Mouse (Mus musculus) neural tube, embryonic 13.5 days (tissue): ENCODE measurements around the gene Tnfrsf13c. TPM values are rescaled to one million over a fixed set of nuclear protein-coding genes. Genes with fewer than 3 reads are reported as not detected.

Experiments
- ATAC-seq: fragments of 200-750 bp; cut with Nextera tagmentation; 2 replicates; pipeline ENCODE4 v1.8.0; 2017; ENCODE audit warnings: low read depth, mild to moderate bottlenecking, moderate TSS enrichment, moderate library complexity
- H3K27ac ChIP-seq: fragments of 300-500 bp; sonication (generic); replicated peaks from 2 replicates; pipeline ENCODE4 v1.5.1; 2015; ENCODE audit warnings: moderate library complexity, mild to moderate bottlenecking, inconsistent platforms
- H3K27me3 ChIP-seq: fragments of 300-500 bp; sonication (generic); 2 replicates; pipeline ENCODE4 v1.6.1; 2015; ENCODE audit warnings: mild to moderate bottlenecking, inconsistent platforms
- H3K36me3 ChIP-seq: fragments of 300-500 bp; sonication (generic); 2 replicates; pipeline ENCODE4 v1.6.1; 2015; ENCODE audit warnings: mild to moderate bottlenecking, inconsistent platforms
- H3K4me1 ChIP-seq: fragments of 300-500 bp; sonication (generic); replicated peaks from 2 replicates; pipeline ENCODE4 v1.6.1; 2015; ENCODE audit warnings: inconsistent platforms
- H3K4me2 ChIP-seq: fragments of 300-500 bp; sonication (generic); 2 replicates; pipeline ENCODE4 v1.6.1; 2015; ENCODE audit warnings: inconsistent platforms, mild to moderate bottlenecking, moderate library complexity
- H3K4me3 ChIP-seq: fragments of 300-500 bp; sonication (generic); 2 replicates; pipeline ENCODE4 v1.5.1; 2015; ENCODE audit warnings: mild to moderate bottlenecking, inconsistent platforms
- H3K9ac ChIP-seq: fragments of 300-500 bp; sonication (generic); 2 replicates; pipeline ENCODE4 v1.6.1; 2015; ENCODE audit warnings: moderate library complexity, mild to moderate bottlenecking, inconsistent platforms
- H3K9me3 ChIP-seq: fragments of 300-500 bp; sonication (generic); 2 replicates; pipeline ENCODE4 v1.6.1; 2016; ENCODE audit warnings: inconsistent platforms
- WGBS: fragments of 180-500 bp; shearing (Covaris S2); methylation state at CpG from one replicate; pipeline ENCODE4 v1.1.7; 2015; 5-methylcytosine and 5-hydroxymethylcytosine counted together
- polyA plus RNA-seq: library from polyadenylated mRNA; unstranded; fragments of >200 nt; fragmentation: Nextera tagmentation; extraction: Ambion mirVana; gene quantifications from 2 replicates; pipeline ENCODE4 v1.2.1, GENCODE M21; 2015

Gene Tnfrsf13c
- polyA plus RNA-seq = 0.13 and 0.66 TPM in 2 replicates

GRCm38 (mm10) chr15:82223657-82224601, at the start of gene Tnfrsf13c:
Gene Tnfrsf13c, minus strand, starts transcription at chr15:82224369.
- Histone ChIP-seq H3K4me2 (peak within 1 kb of the TSS; percentile 66), H3K27me3 (peaks cover 35% of the 10 kb centered on the region), H3K9me3 (no peaks in the 10 kb centered on the region), H3K4me1 (peaks cover 24% of the 10 kb centered on the region), H3K9ac (peak within 1 kb of the TSS; percentile 64), H3K4me3 (peak within 1 kb of the TSS; percentile 34), H3K27ac (no peak within 1 kb of the TSS), H3K36me3 (no peaks in the 10 kb centered on the region)
- peak; percentile 76 for ATAC-seq
- 3% methylated on average over 43 of the region's 44 CpGs for WGBS

- peaks cover 16% of the 10 kb centered on the region for H3K27me3 ChIP-seq
- H3K4me3 ChIP-seq = no peak overlapping the region
- no peaks in the 10 kb centered on the region for H3K9me3 ChIP-seq
- H3K4me1 ChIP-seq = peaks cover 65% of the 10 kb centered on the region
- no peak overlapping the region for H3K9ac ChIP-seq
- 86% methylated on average over 6 of the region's 6 CpGs for WGBS
- ATAC-seq = no peak
- H3K36me3 ChIP-seq = no peaks in the 10 kb centered on the region
- no peak overlapping the region for H3K27ac ChIP-seq
- no peak overlapping the region for H3K4me2 ChIP-seq
Measured at GRCm38 (mm10) chr15:82272295-82272694, 48.1 kb upstream of the Tnfrsf13c start.

DNA sequence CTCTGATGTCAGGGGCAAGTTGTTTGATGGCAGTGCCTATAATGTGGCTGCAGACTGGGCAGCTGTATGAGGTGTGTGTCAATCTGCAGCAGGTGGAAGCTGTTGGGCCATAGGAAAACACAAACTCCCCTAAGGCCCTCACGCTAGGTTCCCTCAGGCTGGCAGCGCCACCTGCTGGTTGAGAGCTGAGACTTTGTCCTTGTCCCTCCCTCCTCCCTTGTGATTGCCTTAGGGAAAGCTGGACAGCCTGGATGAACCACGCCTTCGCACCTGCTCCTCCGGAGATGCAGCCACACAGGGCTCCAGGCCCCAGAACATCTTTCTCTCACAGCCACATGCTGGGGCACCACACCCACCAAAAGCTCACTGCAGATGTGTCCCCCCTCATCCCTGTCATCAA, 47.0 kb upstream of the Tnfrsf13c start:
- Histone ChIP-seq H3K27me3 (peaks cover 16% of the 10 kb centered on the region), H3K27ac (peak overlapping the region; percentile 14; the same call in 1 of the 2 replicates), H3K4me2 (no peak overlapping the region), H3K4me1 (peaks cover 55% of the 10 kb centered on the region), H3K9ac (no peak overlapping the region), H3K36me3 (no peaks in the 10 kb centered on the region), H3K9me3 (no peaks in the 10 kb centered on the region), H3K4me3 (no peak overlapping the region)
- ATAC-seq = no peak
- WGBS = 0% methylated on average over 5 of the region's 5 CpGs

DNA sequence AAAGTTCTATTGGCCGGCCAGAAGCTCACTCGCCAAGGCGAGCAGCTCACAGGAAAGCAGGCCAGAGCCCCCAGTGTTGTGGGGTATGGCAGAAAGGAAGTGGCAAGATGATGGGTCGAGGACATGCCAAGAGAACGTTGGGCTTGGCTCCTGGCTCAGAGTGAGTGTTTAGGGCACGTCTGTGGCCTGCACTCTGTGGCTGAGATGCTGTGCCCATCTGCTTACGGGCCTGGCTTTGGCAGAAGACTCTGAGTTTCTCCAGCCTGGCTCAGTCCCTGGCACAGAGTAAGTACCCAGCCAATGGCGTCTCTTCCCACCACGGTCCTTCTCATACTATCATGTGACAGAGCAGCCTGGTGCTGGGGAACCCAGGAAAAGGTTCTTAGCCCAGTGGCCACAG, 44.6 kb upstream of the Tnfrsf13c start:
- no peak overlapping the region for H3K4me3 ChIP-seq
- peak overlapping the region; percentile 79; the same call in 1 of the 2 replicates for H3K27ac ChIP-seq
- WGBS = 87% methylated on average over 9 of the region's 9 CpGs
- peaks cover 13% of the 10 kb centered on the region for H3K27me3 ChIP-seq
- peaks cover 48% of the 10 kb centered on the region for H3K4me1 ChIP-seq
- no peak overlapping the region for H3K9ac ChIP-seq
- no peaks in the 10 kb centered on the region for H3K36me3 ChIP-seq
- ATAC-seq = 0 out of 2 replicates have a peak, but pooled peaks have one; percentile 6
- no peaks in the 10 kb centered on the region for H3K9me3 ChIP-seq
- H3K4me2 ChIP-seq = no peak overlapping the region

- Histone ChIP-seq H3K36me3 (no peaks in the 10 kb centered on the region), H3K9ac (peak overlapping the region; percentile 31; the same call in 1 of the 2 replicates), H3K4me2 (no peak overlapping the region), H3K4me3 (no peak overlapping the region), H3K27me3 (peaks cover 7% of the 10 kb centered on the region), H3K4me1 (peaks cover 47% of the 10 kb centered on the region), H3K27ac (peak overlapping the region; percentile 79), H3K9me3 (no peaks in the 10 kb centered on the region)
- peak; percentile 49; the same call in 1 of the 2 replicates for ATAC-seq
- 14% methylated on average over 3 of the region's 3 CpGs for WGBS
Measured at GRCm38 (mm10) chr15:82268185-82268584, 44.0 kb upstream of the Tnfrsf13c start.

DNA sequence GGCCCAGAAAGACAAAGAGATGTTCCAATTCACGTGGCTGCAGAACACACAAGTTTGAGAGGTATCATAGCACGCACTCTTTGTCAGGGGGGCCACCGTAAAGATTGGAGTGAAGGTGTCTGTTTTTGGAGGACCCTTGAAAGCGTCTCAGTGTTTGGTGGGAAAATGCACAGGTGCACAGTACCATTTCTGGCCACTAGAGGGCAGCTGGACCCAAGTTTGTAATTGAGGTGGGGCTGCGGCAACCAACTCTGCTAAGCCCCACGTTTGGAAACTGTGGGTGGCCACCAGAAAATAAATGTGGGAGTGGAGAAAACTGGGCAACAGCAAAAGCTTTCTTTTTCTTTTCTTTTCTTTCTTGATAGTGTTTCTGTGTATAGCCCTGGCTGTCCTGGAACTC, 42.2 kb upstream of the Tnfrsf13c start:
- Histone ChIP-seq H3K36me3 (no peaks in the 10 kb centered on the region), H3K4me1 (peaks cover 40% of the 10 kb centered on the region), H3K9ac (no peak overlapping the region), H3K27me3 (no peaks in the 10 kb centered on the region), H3K27ac (no peak overlapping the region), H3K9me3 (no peaks in the 10 kb centered on the region), H3K4me3 (no peak overlapping the region), H3K4me2 (no peak overlapping the region)
- no peak for ATAC-seq
- WGBS = 10% methylated on average over 6 of the region's 6 CpGs

DNA sequence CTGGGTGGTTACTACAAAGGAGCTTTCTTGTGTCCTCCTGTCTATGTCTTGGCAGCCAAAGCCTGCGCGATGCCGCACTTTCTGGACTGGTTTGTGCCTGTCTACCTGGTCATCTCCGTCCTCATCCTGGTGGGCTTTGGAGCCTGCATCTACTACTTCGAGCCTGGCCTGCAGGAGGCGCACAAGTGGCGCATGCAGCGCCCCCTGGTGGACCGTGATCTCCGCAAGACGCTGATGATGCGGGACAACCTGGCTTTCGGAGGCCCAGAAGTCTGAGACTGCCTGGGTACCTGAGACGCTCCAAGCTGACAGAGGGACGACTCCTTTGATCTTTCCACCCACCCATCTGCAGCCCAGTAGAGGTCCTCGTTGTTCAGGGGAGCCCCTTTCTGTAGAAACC, 35.3 kb upstream of the Tnfrsf13c start:
- Histone ChIP-seq H3K36me3 (0 out of 2 replicates have a peak, but pooled peaks cover 3% of the 10 kb centered on the region), H3K27ac (no peak overlapping the region), H3K9ac (no peak overlapping the region), H3K4me1 (peaks cover 28% of the 10 kb centered on the region), H3K4me3 (no peak overlapping the region), H3K27me3 (no peaks in the 10 kb centered on the region), H3K9me3 (no peaks in the 10 kb centered on the region), H3K4me2 (no peak overlapping the region)
- ATAC-seq = no peak
- 11% methylated on average over 16 of the region's 16 CpGs for WGBS

- Histone ChIP-seq H3K27me3 (no peaks in the 10 kb centered on the region), H3K9me3 (no peaks in the 10 kb centered on the region), H3K4me3 (peak overlapping the region; percentile 45), H3K36me3 (0 out of 2 replicates have a peak, but pooled peaks cover 3% of the 10 kb centered on the region), H3K9ac (peak overlapping the region; percentile 67), H3K4me2 (peak overlapping the region; percentile 61), H3K27ac (peak overlapping the region; percentile 81), H3K4me1 (peaks cover 28% of the 10 kb centered on the region)
- peak; percentile 93 for ATAC-seq
- WGBS = 7% methylated on average over 10 of the region's 10 CpGs
Measured at GRCm38 (mm10) chr15:82255944-82256383, 31.8 kb upstream of the Tnfrsf13c start.

DNA sequence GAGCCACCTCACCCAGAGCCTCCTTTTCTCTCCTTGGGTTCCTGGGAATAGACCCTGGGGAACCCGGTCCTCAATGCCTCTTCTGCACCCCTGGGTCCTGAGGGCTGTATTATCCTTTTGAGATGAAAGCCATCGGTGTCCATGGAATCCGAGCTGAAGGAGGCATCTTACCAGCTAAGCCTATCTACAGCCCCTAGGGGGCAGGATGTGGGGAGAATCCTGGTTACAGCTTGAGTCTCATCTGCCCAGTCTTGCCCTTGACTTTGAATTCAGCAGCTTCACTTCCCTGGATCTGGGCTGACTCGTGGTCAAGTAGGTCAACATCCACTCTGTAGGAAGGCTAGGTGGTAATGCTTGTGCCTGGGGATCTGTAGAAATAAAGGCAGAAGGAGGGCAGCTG, 31.1 kb upstream of the Tnfrsf13c start:
- WGBS = 43% methylated on average over 4 of the region's 4 CpGs
- Histone ChIP-seq H3K4me3 (no peak overlapping the region), H3K9me3 (no peaks in the 10 kb centered on the region), H3K4me1 (peaks cover 28% of the 10 kb centered on the region), H3K36me3 (0 out of 2 replicates have a peak, but pooled peaks cover 3% of the 10 kb centered on the region), H3K27ac (peak overlapping the region; percentile 81), H3K9ac (no peak overlapping the region; the same call in 1 of the 2 replicates), H3K4me2 (peak overlapping the region; percentile 61), H3K27me3 (no peaks in the 10 kb centered on the region)
- no peak; the same call in 1 of the 2 replicates for ATAC-seq

GRCm38 (mm10) chr15:82252097-82252496, 27.9 kb upstream of the Tnfrsf13c start, which contains the start of gene 1500009C09Rik:
Gene 1500009C09Rik, plus strand, starts transcription at chr15:82252397.
- no peak within 1 kb of the TSS for H3K4me2 ChIP-seq
- H3K4me3 ChIP-seq = no peak within 1 kb of the TSS
- H3K9ac ChIP-seq = no peak within 1 kb of the TSS
- peaks cover 22% of the 10 kb centered on the region for H3K4me1 ChIP-seq
- no peak for ATAC-seq
- 89% methylated on average over 6 of the region's 6 CpGs for WGBS
- H3K9me3 ChIP-seq = no peaks in the 10 kb centered on the region
- no peaks in the 10 kb centered on the region for H3K36me3 ChIP-seq
- H3K27ac ChIP-seq = no peak within 1 kb of the TSS
- H3K27me3 ChIP-seq = no peaks in the 10 kb centered on the region

GRCm38 (mm10) chr15:82251579-82251978, 27.4 kb upstream of the Tnfrsf13c start:
- 100% methylated on average over 3 of the region's 3 CpGs for WGBS
- Histone ChIP-seq H3K4me2 (no peak overlapping the region), H3K4me3 (no peak overlapping the region), H3K9me3 (no peaks in the 10 kb centered on the region), H3K27me3 (no peaks in the 10 kb centered on the region), H3K36me3 (no peaks in the 10 kb centered on the region), H3K4me1 (peaks cover 16% of the 10 kb centered on the region), H3K27ac (no peak overlapping the region), H3K9ac (no peak overlapping the region)
- ATAC-seq = no peak

- Histone ChIP-seq H3K4me1 (peaks cover 8% of the 10 kb centered on the region), H3K27me3 (no peaks in the 10 kb centered on the region), H3K9ac (no peak overlapping the region), H3K4me2 (no peak overlapping the region), H3K9me3 (no peaks in the 10 kb centered on the region), H3K36me3 (no peaks in the 10 kb centered on the region), H3K4me3 (no peak overlapping the region), H3K27ac (no peak overlapping the region)
- WGBS = 80% methylated on average over 3 of the region's 3 CpGs
- ATAC-seq = no peak
Measured at GRCm38 (mm10) chr15:82247131-82247776, 23.1 kb upstream of the Tnfrsf13c start.
